Mouse (Mus musculus) olfactory bulb, adult 2 months (tissue): ENCODE results near the gene Uhrf1. TPM values are rescaled to one million over a fixed set of nuclear protein-coding genes. Genes with fewer than 3 reads are reported as not detected.

Experiments used
- H3K27ac ChIP-seq: fragments of 200-500 bp; 2 replicates; pipeline ENCODE4 v1.5.1; 2012; ENCODE audit warnings: low read depth, low read length; ENCODE audit not compliant: insufficient read depth
- H3K4me1 ChIP-seq: fragments of 200-500 bp; 2 replicates; pipeline ENCODE4 v1.6.1; 2012; ENCODE audit warnings: low read length; ENCODE audit not compliant: control insufficient read depth, insufficient read depth
- H3K4me3 ChIP-seq: fragments of 200-500 bp; 2 replicates; pipeline ENCODE4 v1.5.1; 2012; ENCODE audit warnings: mild to moderate bottlenecking, low read depth, low read length, moderate library complexity; ENCODE audit not compliant: insufficient read depth
- CTCF ChIP-seq: fragments of 200-500 bp; IDR thresholded peaks from 2 replicates; pipeline ENCODE4 v1.5.1; 2012; ENCODE audit warnings: low read depth, mild to moderate bottlenecking, low read length, moderate library complexity; ENCODE audit not compliant: insufficient read depth
- POLR2A ChIP-seq: fragments of 200-500 bp; IDR thresholded peaks from 2 replicates; pipeline ENCODE4 v1.6.1; 2012; ENCODE audit warnings: mild to moderate bottlenecking, low read depth, low read length, moderate library complexity; ENCODE audit not compliant: insufficient read depth
- WGBS: fragments of 180-500 bp; shearing (Covaris S2); methylation state at CpG from one replicate; pipeline ENCODE4 v1.1.7; 2018; 5-methylcytosine and 5-hydroxymethylcytosine counted together
- polyA plus RNA-seq: library from polyadenylated mRNA; stranded (reverse); fragments of >200 nt; gene quantifications from 2 replicates; pipeline ENCODE4 v1.2.4, GENCODE M21; 2012; ENCODE audit warnings: low replicate concordance; ENCODE audit not compliant: missing spikeins, insufficient read depth, insufficient read length

Uhrf1 gene
- polyA plus RNA-seq, 1 experiment, result not detected

DNA sequence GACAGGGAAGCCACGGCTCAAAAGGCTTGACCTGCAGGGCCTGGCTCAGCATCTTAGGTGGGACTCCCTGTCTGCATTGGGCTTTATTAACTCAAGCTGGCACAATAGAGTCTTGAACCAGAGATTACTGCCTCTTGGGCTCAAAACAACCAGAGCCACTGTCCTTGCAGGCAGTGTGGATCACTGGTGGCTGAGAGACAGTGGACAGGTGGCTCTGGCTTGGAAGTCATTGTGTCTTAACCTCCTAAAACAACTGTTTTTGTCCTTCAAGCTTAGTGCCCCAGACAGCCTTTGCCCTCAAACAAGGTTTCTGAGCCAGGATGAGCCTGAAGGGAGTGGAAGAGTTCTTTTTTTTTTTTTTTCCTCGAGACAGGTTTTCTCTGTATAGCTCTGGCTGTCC lies 42.2 kb downstream of the Uhrf1 start:
- Histone ChIP-seq H3K27ac (no peak overlapping the region), H3K4me1 (peaks cover 43% of the 10 kb centered on the region), H3K4me3 (no peak overlapping the region)
- WGBS, result 64% methylated on average over 2 of the region's 2 CpGs
- no peak for TF ChIP-seq POLR2A

- peaks cover 33% of the 10 kb centered on the region for H3K4me1 ChIP-seq
- H3K27ac ChIP-seq, result no peak overlapping the region
- WGBS, result 40% methylated on average over 4 of the region's 4 CpGs
- TF ChIP-seq CTCF (no peak), POLR2A (no peak)
- no peak overlapping the region for H3K4me3 ChIP-seq
Observed at GRCm38 (mm10) chr17:56348128-56348527, 45.0 kb downstream of the Uhrf1 start.

- Histone ChIP-seq H3K4me3 (no peak overlapping the region), H3K4me1 (peaks cover 29% of the 10 kb centered on the region), H3K27ac (no peak overlapping the region)
- TF ChIP-seq POLR2A, result no peak
- no peak for TF ChIP-seq CTCF
Observed at GRCm38 (mm10) chr17:56348586-56348985, 45.5 kb downstream of the Uhrf1 start.

DNA sequence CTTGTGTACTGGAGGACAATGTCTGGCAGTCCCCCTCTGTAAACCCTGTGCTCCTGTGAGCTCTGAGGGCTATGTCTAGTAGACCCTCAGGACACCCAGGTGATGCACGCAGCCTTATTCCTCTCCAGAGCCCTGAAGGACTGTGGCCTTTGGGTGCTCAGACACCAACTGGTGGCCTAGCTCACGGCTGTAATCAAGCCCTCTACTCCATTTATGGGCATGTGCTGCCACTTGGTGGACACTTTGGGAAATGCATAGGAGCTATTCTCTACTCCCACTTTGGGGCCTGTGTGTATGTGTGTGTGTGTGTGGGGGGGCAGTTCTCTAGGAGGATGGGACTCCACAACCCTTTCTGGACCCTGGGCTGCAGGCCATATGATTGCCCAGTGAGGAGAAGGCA lies 47.6 kb downstream of the Uhrf1 start:
- Histone ChIP-seq H3K4me1 (peaks cover 21% of the 10 kb centered on the region), H3K27ac (no peak overlapping the region), H3K4me3 (no peak overlapping the region)
- TF ChIP-seq CTCF (peak; percentile 20; the same call in 1 of the 2 replicates), POLR2A (no peak)
- WGBS, result 13% methylated on average over 2 of the region's 2 CpGs

DNA sequence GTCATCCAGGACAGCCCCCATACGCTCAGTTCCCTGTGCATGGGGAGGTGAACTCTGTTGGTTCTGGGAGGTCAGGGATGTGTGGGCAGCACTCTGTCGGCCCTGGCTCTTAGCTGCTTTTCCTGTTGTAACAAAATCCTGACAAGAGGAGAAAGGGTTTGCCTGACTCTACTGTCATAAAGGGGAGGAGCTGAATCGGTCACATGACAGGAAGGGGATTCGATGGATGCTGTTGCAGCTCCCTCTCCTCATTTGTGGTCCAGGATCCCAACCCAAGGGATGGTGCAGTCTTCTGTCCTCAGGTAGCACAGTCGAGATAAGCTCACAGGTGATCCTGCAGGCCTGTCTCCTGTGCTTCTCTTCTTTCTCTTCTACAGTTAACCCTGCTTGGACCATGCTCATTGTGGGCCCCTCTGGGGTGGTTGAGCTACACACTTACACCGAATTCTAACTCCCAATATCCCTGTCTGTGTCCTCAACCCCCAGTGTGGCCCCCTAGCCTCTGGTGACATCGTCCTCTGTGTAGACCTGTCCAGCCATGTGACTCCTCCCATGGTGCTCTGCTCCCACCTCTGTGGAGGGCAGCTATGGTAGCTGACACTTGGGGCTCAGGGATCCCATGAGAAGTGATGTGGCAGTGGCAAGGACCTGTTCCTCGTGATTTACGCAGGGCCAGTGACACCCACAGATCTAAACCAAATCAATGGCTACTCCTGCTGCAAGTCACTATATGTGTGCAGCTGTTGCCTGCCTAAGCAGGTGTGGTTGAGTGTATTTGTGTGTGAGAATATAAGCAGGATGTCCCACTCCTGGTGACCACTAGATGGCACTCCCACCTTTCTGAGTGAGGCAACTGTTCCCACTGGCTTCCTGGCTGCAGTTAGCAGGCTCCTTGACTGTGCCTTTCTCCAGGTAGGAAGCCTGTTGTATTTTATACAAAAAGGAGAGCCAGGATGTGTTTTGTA lies 54.1 kb downstream of the Uhrf1 start:
- 59% methylated on average over 9 of the region's 9 CpGs for WGBS

GRCm38 (mm10) chr17:56359183-56359725 lies 56.1 kb downstream of the Uhrf1 start:
- Histone ChIP-seq H3K4me1 (peaks cover 43% of the 10 kb centered on the region), H3K4me3 (no peak overlapping the region), H3K27ac (no peak overlapping the region)
- no peak for TF ChIP-seq POLR2A
- TF ChIP-seq CTCF, result no peak
- 60% methylated on average over 3 of the region's 3 CpGs for WGBS

More for the DNA sequence above, 54.1 kb downstream of the Uhrf1 start:
- TF ChIP-seq CTCF, result peak; percentile 34; the same call in 1 of the 2 replicates
- TF ChIP-seq POLR2A, result no peak
- Histone ChIP-seq H3K27ac (no peak overlapping the region), H3K4me3 (no peak overlapping the region), H3K4me1 (peaks cover 33% of the 10 kb centered on the region)

DNA sequence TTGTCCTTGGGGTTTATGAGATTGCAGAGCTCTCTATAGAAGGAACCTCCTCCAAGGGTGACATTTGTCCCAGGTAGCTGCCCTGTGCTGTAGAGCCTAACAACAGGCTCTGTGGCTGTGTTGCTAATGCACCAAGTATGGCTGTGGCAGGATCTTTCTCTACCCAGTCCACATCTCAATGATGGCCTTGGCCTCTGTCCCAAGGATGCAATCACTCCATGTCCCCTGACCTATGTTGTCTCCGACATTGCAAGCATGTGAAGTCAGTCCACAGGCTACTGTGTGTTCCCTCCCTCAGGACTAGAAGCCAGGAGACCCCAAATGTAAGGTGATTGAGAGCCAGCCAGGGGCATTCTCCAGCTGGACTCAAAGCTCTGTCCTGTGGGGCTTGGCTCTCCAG lies 56.7 kb downstream of the Uhrf1 start:
- Histone ChIP-seq H3K4me3 (no peak overlapping the region), H3K27ac (peak overlapping the region; percentile 84), H3K4me1 (peaks cover 45% of the 10 kb centered on the region)
- TF ChIP-seq POLR2A, result no peak
- TF ChIP-seq CTCF, result no peak
- WGBS, result 30% methylated on average over 1 of the region's 1 CpGs

- TF ChIP-seq POLR2A (no peak), CTCF (no peak)
- WGBS, result 11% methylated on average over 8 of the region's 8 CpGs
- Histone ChIP-seq H3K27ac (peak overlapping the region; percentile 84), H3K4me3 (no peak overlapping the region), H3K4me1 (peaks cover 51% of the 10 kb centered on the region)
Observed at GRCm38 (mm10) chr17:56360451-56360850, 57.3 kb downstream of the Uhrf1 start.

DNA sequence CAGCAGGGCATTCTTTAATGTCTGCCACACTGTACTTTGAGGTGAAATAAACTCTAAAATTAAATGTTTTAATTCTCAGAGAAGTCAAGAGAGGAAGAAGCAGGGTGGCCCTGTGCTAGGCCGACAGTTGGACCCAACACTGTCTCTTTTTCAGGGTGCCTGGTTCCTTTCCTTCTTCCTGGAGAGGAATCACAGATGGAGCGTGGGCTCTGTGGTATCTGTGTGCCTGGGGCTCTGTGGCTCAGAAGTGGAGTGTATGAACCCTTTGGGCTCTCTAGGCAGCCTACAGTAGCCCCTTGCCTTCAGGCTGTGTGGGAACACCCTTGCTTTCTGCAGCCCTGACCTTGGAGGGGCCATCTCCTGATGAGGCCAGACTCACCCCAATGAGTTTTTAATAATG lies 58.4 kb downstream of the Uhrf1 start:
- Histone ChIP-seq H3K27ac (peak overlapping the region; percentile 84; the same call in 1 of the 2 replicates), H3K4me1 (peaks cover 61% of the 10 kb centered on the region), H3K4me3 (no peak overlapping the region)
- no peak for TF ChIP-seq CTCF
- no peak for TF ChIP-seq POLR2A
- 78% methylated on average over 2 of the region's 2 CpGs for WGBS
